Mouse (Mus musculus) stomach, postnatal 0 days (tissue): ENCODE measurements around the gene Pex10.

Source experiments
- CTCF ChIP-seq: IDR thresholded peaks from 2 replicates; pipeline ENCODE4 v1.5.1; 2016; ENCODE audit warnings: antibody characterized with exemption, low read depth, mild to moderate bottlenecking, moderate library complexity
- EP300 ChIP-seq: optimal IDR thresholded peaks from 2 replicates; pipeline ENCODE3; 2016; ENCODE audit warnings: antibody characterized with exemption

DNA sequence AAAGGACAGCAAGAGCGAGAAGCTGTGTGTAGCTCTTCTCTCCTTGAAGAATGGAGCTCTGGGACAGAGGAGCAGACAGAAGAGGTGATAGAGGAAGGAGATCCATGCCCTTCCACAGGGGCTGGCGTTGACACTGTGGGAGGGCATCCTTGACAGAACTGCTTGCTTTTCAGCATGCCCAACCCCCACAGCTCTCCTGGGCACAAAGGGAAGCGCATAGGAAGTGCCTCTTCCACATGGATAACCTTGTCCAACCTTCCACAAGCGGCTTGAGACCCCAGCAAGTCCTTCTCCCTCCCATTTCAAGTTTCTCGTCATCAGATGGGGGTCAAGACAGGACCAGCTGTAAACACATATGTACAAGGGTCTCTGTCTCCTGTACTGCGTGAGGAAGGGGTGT, 33.7 kb upstream of the Pex10 start:
- TF ChIP-seq CTCF (no peak), EP300 (no peak)
